Comparison of ENCODE assay signal across 27 mouse cellular contexts in the genomic region with DNA sequence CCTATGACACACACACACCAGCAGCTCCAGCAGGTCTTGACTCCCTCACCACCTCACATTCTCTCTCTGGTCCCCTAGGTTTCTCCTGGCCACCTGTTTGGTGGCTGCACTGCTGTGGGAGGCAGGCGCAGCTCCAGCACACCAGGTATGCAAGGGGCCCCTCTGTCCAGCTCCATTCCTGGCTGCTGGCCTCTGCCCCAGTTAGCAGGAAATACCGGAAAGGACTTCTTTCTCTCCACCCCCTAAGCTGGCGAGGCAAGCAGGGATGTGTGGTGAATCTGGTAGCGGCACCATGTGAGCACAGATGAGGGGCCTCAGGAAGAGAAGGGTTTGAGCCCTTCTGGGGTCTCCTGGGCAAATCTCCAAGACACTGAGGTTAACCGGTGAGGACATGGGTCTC. TPM values are rescaled to one million over a fixed set of nuclear protein-coding genes. Genes with fewer than 3 reads are reported as not detected.
DNase-seq lines count a peak whose midpoint lies in the region; ATAC-seq and TF ChIP-seq lines count a peak whose summit lies in the region.
"Had no signal": no experiment of that assay in that cellular context is flagged by ENCODE, and none has a peak within 500 bp of the region (broad histone marks: within the 10 kb centered on the region; RNA-seq: fewer than 3 reads in every experiment).

No protein-coding gene starts in this region.

- H3K27me3 ChIP-seq in heart, embryonic 15.5 days, result no peaks in the 10 kb centered on the region
- H3K27me3 ChIP-seq in heart, adult 2 months (ENCODE audit: control insufficient read depth, insufficient read depth, low read length), result no peaks in the 10 kb centered on the region
- no peaks in the 10 kb centered on the region for H3K27me3 ChIP-seq in liver, embryonic 11.5 days (replicated peaks; ENCODE audit: control insufficient read depth, insufficient read depth, low read length)
- 0 out of 2 replicates have a peak, but pooled peaks cover 6% of the 10 kb centered on the region for H3K27me3 ChIP-seq in liver, embryonic 12.5 days (replicated peaks)
- H3K27me3 ChIP-seq in intestine, embryonic 15.5 days (replicated peaks), result no peaks in the 10 kb centered on the region

- H3K4me3 ChIP-seq in heart, embryonic 15.5 days, result no peak overlapping the region
- H3K4me3 ChIP-seq in heart, adult 2 months, result no peak overlapping the region
- no peak overlapping the region for H3K4me3 ChIP-seq in liver, embryonic 11.5 days (ENCODE audit: low read depth, low read length)
- no peak overlapping the region for H3K4me3 ChIP-seq in liver, embryonic 12.5 days
- 0 out of 2 replicates have a peak overlapping the region, but pooled peaks have one; percentile 2 for H3K4me3 ChIP-seq in intestine, embryonic 15.5 days (replicated peaks)
- H3K4me3 ChIP-seq: erythroblast, embryonic 14.5 days; layer of hippocampus, adult 2 months; limb, embryonic 10.5 days; megakaryocyte, embryonic 14.5 days had no signal

- intact Hi-C loops in heart, adult 2 months (cut with DNase I), result no loop called here

- no peak overlapping the region for H3K9ac ChIP-seq in heart, embryonic 15.5 days
- no peak overlapping the region for H3K9ac ChIP-seq in heart, adult 2 months (ENCODE audit: low read depth, low read length)
- no peak overlapping the region for H3K9ac ChIP-seq in liver, embryonic 11.5 days (ENCODE audit: low read depth, low read length)
- no peak overlapping the region for H3K9ac ChIP-seq in liver, embryonic 12.5 days
- H3K9ac ChIP-seq in intestine, embryonic 15.5 days, result no peak overlapping the region
- H3K9ac ChIP-seq: liver, embryonic 14.5 days had no signal

- H3K36me3 ChIP-seq in heart, embryonic 15.5 days, result no peaks in the 10 kb centered on the region
- no peaks in the 10 kb centered on the region for H3K36me3 ChIP-seq in heart, adult 2 months (ENCODE audit: control insufficient read depth, insufficient read depth, low read length)
- H3K36me3 ChIP-seq in liver, embryonic 11.5 days (ENCODE audit: control insufficient read depth, insufficient read depth, low read length), result no peaks in the 10 kb centered on the region
- no peaks in the 10 kb centered on the region for H3K36me3 ChIP-seq in liver, embryonic 12.5 days
- H3K36me3 ChIP-seq in intestine, embryonic 15.5 days, result no peaks in the 10 kb centered on the region
- H3K36me3 ChIP-seq: limb, embryonic 10.5 days had no signal

- no peaks in the 10 kb centered on the region for H3K9me3 ChIP-seq in heart, embryonic 15.5 days (replicated peaks)
- H3K9me3 ChIP-seq in liver, embryonic 11.5 days (ENCODE audit: control insufficient read depth, low read length), result no peaks in the 10 kb centered on the region
- no peaks in the 10 kb centered on the region for H3K9me3 ChIP-seq in liver, embryonic 12.5 days (replicated peaks)
- H3K9me3 ChIP-seq in intestine, embryonic 15.5 days, result no peaks in the 10 kb centered on the region
- H3K9me3 ChIP-seq: limb, embryonic 10.5 days had no signal

- H3K4me1 ChIP-seq in heart, embryonic 15.5 days (replicated peaks), result peaks cover 12% of the 10 kb centered on the region
- no peaks in the 10 kb centered on the region for H3K4me1 ChIP-seq in heart, adult 2 months (ENCODE audit: control insufficient read depth, insufficient read depth, low read length)
- no peaks in the 10 kb centered on the region for H3K4me1 ChIP-seq in liver, embryonic 11.5 days (replicated peaks; ENCODE audit: control insufficient read depth, insufficient read depth, low read length)
- H3K4me1 ChIP-seq in liver, embryonic 12.5 days, result peaks cover 6% of the 10 kb centered on the region; the same call in 1 of the 2 replicates
- 0 out of 2 replicates have a peak, but pooled peaks cover 13% of the 10 kb centered on the region for H3K4me1 ChIP-seq in intestine, embryonic 15.5 days (replicated peaks)

- no peak overlapping the region for H3K27ac ChIP-seq in heart, embryonic 15.5 days
- no peak overlapping the region for H3K27ac ChIP-seq in heart, adult 2 months
- no peak overlapping the region for H3K27ac ChIP-seq in liver, embryonic 11.5 days (ENCODE audit: low read depth, low read length)
- no peak overlapping the region for H3K27ac ChIP-seq in liver, embryonic 12.5 days
- H3K27ac ChIP-seq in intestine, embryonic 15.5 days, result peak overlapping the region; percentile 37; the same call in 1 of the 2 replicates
- H3K27ac ChIP-seq: layer of hippocampus, adult 2 months; limb, embryonic 10.5 days; liver, embryonic 14.5 days had no signal

- no peak for TF ChIP-seq CTCF in heart, adult 2 months (IDR thresholded peaks at IDR 0.05)

- H3K79me2 ChIP-seq in heart, adult 2 months (replicated peaks; ENCODE audit: control insufficient read depth, insufficient read depth, low read length), result no peaks in the 10 kb centered on the region

- no peak for TF ChIP-seq POLR2A in heart, adult 2 months (IDR thresholded peaks at IDR 0.05; ENCODE audit: insufficient read depth, low read depth, low read length)

- DNase-seq in heart, adult 2 months, result no peak
- no peak for DNase-seq in liver, embryonic 11.5 days (ENCODE audit: low spot score)
- peak; percentile 18 to 45 for DNase-seq in kidney, postnatal 4 days
- DNase-seq in adrenal gland, postnatal 14 days, result no peak
- DNase-seq in cerebellum, adult 9-11 months, result no peak
- DNase-seq: adrenal gland, adult 8-10 months; B cell, adult 2 months; cerebellum, adult 11 months; cerebellum, postnatal 25 days; heart, postnatal 36 days; lung, postnatal 14 days; right cerebral cortex, adult 18-20 months; spleen, adult 18-20 months; thymus, postnatal 25 days had no signal

- ATAC-seq in heart, embryonic 15.5 days (replicated peaks; ENCODE audit: insufficient number of reproducible peaks, insufficient read depth, low FRiP score, low read depth), result 0 out of 2 replicates have a peak, but pooled peaks have one; percentile 37
- 0 out of 2 replicates have a peak, but pooled peaks have one; percentile 11 for ATAC-seq in liver, embryonic 11.5 days (replicated peaks; ENCODE audit: low FRiP score)
- no peak for ATAC-seq in liver, embryonic 12.5 days
- peak; percentile 55 for ATAC-seq in intestine, embryonic 15.5 days
- ATAC-seq: forebrain, embryonic 16.5 days; midbrain, embryonic 16.5 days had no signal

- no peak overlapping the region for H3K4me2 ChIP-seq in heart, embryonic 15.5 days
- no peak overlapping the region for H3K4me2 ChIP-seq in liver, embryonic 11.5 days
- H3K4me2 ChIP-seq in liver, embryonic 12.5 days, result no peak overlapping the region
- peak overlapping the region; percentile 47 for H3K4me2 ChIP-seq in intestine, embryonic 15.5 days (replicated peaks)

- TF ChIP-seq EP300 in heart, adult 2 months (IDR thresholded peaks at IDR 0.05; ENCODE audit: insufficient read depth, low read depth, low read length), result no peak

- 38% methylated on average over 5 of the region's 5 CpGs for WGBS in heart, embryonic 15.5 days
- WGBS in heart, adult 2 months, result 28% methylated on average over 5 of the region's 5 CpGs
- 59% methylated on average over 5 of the region's 5 CpGs for WGBS in liver, embryonic 11.5 days
- WGBS in liver, embryonic 12.5 days (ENCODE audit: insufficient replicate concordance), result 42% methylated on average over 5 of the region's 5 CpGs
- WGBS in intestine, embryonic 15.5 days, result 39% methylated on average over 5 of the region's 5 CpGs

RNA-seq across cellular contexts. Expression of a gene that starts 1.8 kb away (rescaled TPM):
- 0.29 TPM in 1 of 2 replicates, not detected in the other for polyA plus RNA-seq in heart, embryonic 15.5 days (2015; fragmentation: Nextera tagmentation; extraction: Ambion mirVana)
- not detected for total RNA-seq in heart, adult 2 months (2021)
- polyA plus RNA-seq in heart, adult 2 months (2012; rRNA removed), result 0.27 TPM in 1 of 2 replicates, not detected in the other
- not detected in 2 replicates for polyA plus RNA-seq in liver, embryonic 11.5 days (2014; fragmentation: Nextera tagmentation; extraction: Ambion mirVana)
- not detected in 2 replicates for polyA plus RNA-seq in liver, embryonic 12.5 days (2016; fragmentation: Nextera tagmentation; extraction: Ambion mirVana)
- 487 and 598 TPM in 2 replicates for polyA plus RNA-seq in intestine, embryonic 15.5 days (2015; fragmentation: Nextera tagmentation; extraction: Ambion mirVana)
- not detected in 2 replicates for total RNA-seq in adrenal gland, postnatal 14 days (2021)
- total RNA-seq: adrenal gland, adult 8-10 months; gastrocnemius, postnatal 4 days; heart, postnatal 36 days; layer of hippocampus, adult 2 months; left cerebral cortex, adult 18-20 months had no signal
- polyA plus RNA-seq: erythroblast, embryonic 14.5 days; forebrain, embryonic 16.5 days; limb, embryonic 10.5 days; liver, embryonic 14.5 days; midbrain, embryonic 16.5 days; neural tube, embryonic 11.5 days had no signal

RNA-seq across cellular contexts. Expression of a gene that starts 7.3 kb away (rescaled TPM):
- polyA plus RNA-seq in heart, embryonic 15.5 days (2015; fragmentation: Nextera tagmentation; extraction: Ambion mirVana), result 79.5 and 107 TPM in 2 replicates
- 10 to 100 TPM; 71.5 to 83.4 TPM for total RNA-seq in heart, adult 2 months (2021)
- 101 and 120 TPM in 2 replicates for polyA plus RNA-seq in heart, adult 2 months (2012; rRNA removed)
- polyA plus RNA-seq in liver, embryonic 11.5 days (2014; fragmentation: Nextera tagmentation; extraction: Ambion mirVana), result 12.7 and 13.5 TPM in 2 replicates
- polyA plus RNA-seq in liver, embryonic 12.5 days (2016; fragmentation: Nextera tagmentation; extraction: Ambion mirVana), result 7.4 and 7.6 TPM in 2 replicates
- polyA plus RNA-seq in intestine, embryonic 15.5 days (2015; fragmentation: Nextera tagmentation; extraction: Ambion mirVana), result 53.5 and 59.6 TPM in 2 replicates
- 70.4 and 79.8 TPM in 2 replicates for total RNA-seq in adrenal gland, postnatal 14 days (2021)

RNA-seq across cellular contexts. Expression of a gene that starts 12.6 kb away (rescaled TPM):
- 0.45 and 0.67 TPM in 2 replicates for polyA plus RNA-seq in heart, embryonic 15.5 days (2015; fragmentation: Nextera tagmentation; extraction: Ambion mirVana)
- under 1 TPM in 1 of 2 experiments, not detected in 1; 0.23 TPM for total RNA-seq in heart, adult 2 months (2021)
- polyA plus RNA-seq in heart, adult 2 months (2012; rRNA removed), result 0.10 and 0.53 TPM in 2 replicates
- 0.19 and 0.52 TPM in 2 replicates for polyA plus RNA-seq in liver, embryonic 11.5 days (2014; fragmentation: Nextera tagmentation; extraction: Ambion mirVana)
- polyA plus RNA-seq in liver, embryonic 12.5 days (2016; fragmentation: Nextera tagmentation; extraction: Ambion mirVana), result 0.33 and 0.38 TPM in 2 replicates
- polyA plus RNA-seq in intestine, embryonic 15.5 days (2015; fragmentation: Nextera tagmentation; extraction: Ambion mirVana), result 3.4 and 3.7 TPM in 2 replicates
- 6.8 and 7.7 TPM in 2 replicates for total RNA-seq in adrenal gland, postnatal 14 days (2021)
- total RNA-seq: gastrocnemius, postnatal 4 days; heart, postnatal 36 days had no signal
- polyA plus RNA-seq: liver, embryonic 14.5 days had no signal

RNA-seq across cellular contexts. Expression of a gene that starts 20.6 kb away (rescaled TPM):
- polyA plus RNA-seq in heart, embryonic 15.5 days (2015; fragmentation: Nextera tagmentation; extraction: Ambion mirVana), result 11.1 and 11.7 TPM in 2 replicates
- 1 to 10 TPM; 3.0 to 3.4 TPM for total RNA-seq in heart, adult 2 months (2021)
- polyA plus RNA-seq in heart, adult 2 months (2012; rRNA removed), result 5.2 TPM in 2 replicates
- 18.2 and 20.7 TPM in 2 replicates for polyA plus RNA-seq in liver, embryonic 11.5 days (2014; fragmentation: Nextera tagmentation; extraction: Ambion mirVana)
- 11.0 and 11.5 TPM in 2 replicates for polyA plus RNA-seq in liver, embryonic 12.5 days (2016; fragmentation: Nextera tagmentation; extraction: Ambion mirVana)
- polyA plus RNA-seq in intestine, embryonic 15.5 days (2015; fragmentation: Nextera tagmentation; extraction: Ambion mirVana), result 38.3 and 38.4 TPM in 2 replicates
- 20.8 and 23.6 TPM in 2 replicates for total RNA-seq in adrenal gland, postnatal 14 days (2021)
- polyA plus RNA-seq: erythroblast, embryonic 14.5 days had no signal

RNA-seq across cellular contexts. Expression of a gene that starts 21.3 kb away (rescaled TPM):
- polyA plus RNA-seq in heart, embryonic 15.5 days (2015; fragmentation: Nextera tagmentation; extraction: Ambion mirVana), result 192 and 217 TPM in 2 replicates
- total RNA-seq in heart, adult 2 months (2021), result 100 to 1,000 TPM; 438 to 535 TPM
- 473 and 490 TPM in 2 replicates for polyA plus RNA-seq in heart, adult 2 months (2012; rRNA removed)
- 119 and 129 TPM in 2 replicates for polyA plus RNA-seq in liver, embryonic 11.5 days (2014; fragmentation: Nextera tagmentation; extraction: Ambion mirVana)
- 78.4 and 78.7 TPM in 2 replicates for polyA plus RNA-seq in liver, embryonic 12.5 days (2016; fragmentation: Nextera tagmentation; extraction: Ambion mirVana)
- polyA plus RNA-seq in intestine, embryonic 15.5 days (2015; fragmentation: Nextera tagmentation; extraction: Ambion mirVana), result 183 and 188 TPM in 2 replicates
- total RNA-seq in adrenal gland, postnatal 14 days (2021), result 536 and 571 TPM in 2 replicates

Comparison
In these comparisons a context has a peak if more than half of its experiments do, and no peak if none do; other contexts are left out.
1. DNase-seq: peak in kidney, postnatal 4 days (2 of 2); none in heart, adult 2 months (0 of 2), liver, embryonic 11.5 days (single experiment), adrenal gland, postnatal 14 days (single experiment) and cerebellum, adult 9-11 months (single experiment).
2. RNA of a gene that starts 1.8 kb away (polyA plus RNA-seq): 487 to 598 TPM in intestine, embryonic 15.5 days; 0.29 TPM in heart, embryonic 15.5 days, 0.27 TPM in heart, adult 2 months, not detected in liver, embryonic 11.5 days and not detected in liver, embryonic 12.5 days; every median in the first group is over 100 times any median in the second.